Mouse (Mus musculus): ENCODE data around the gene Tmem119. TPM values are rescaled to one million over a fixed set of nuclear protein-coding genes. Genes with fewer than 3 reads are reported as not detected.

Gene Tmem119
- polyA plus RNA-seq, 1 experiment from 2014 or later = 7.2 TPM

Other genes starting within 250 kb of the Tmem119 start
- gene Cmklr1, start 150.1 kb downstream of the Tmem119 start, polyA plus RNA-seq (2016; fragmentation: Nextera tagmentation; extraction: Ambion mirVana) = 1.7 and 1.9 TPM in 2 replicates
- not detected in 2 replicates for gene 1700069L16Rik, start 75.7 kb downstream of the Tmem119 start, polyA plus RNA-seq (2016; fragmentation: Nextera tagmentation; extraction: Ambion mirVana)
- gene Ficd, start 64.7 kb downstream of the Tmem119 start, polyA plus RNA-seq (2016; fragmentation: Nextera tagmentation; extraction: Ambion mirVana) = 2.9 and 3.3 TPM in 2 replicates
- 39.9 and 40.4 TPM in 2 replicates for gene Sart3, start 28.0 kb downstream of the Tmem119 start, polyA plus RNA-seq (2016; fragmentation: Nextera tagmentation; extraction: Ambion mirVana)
- 109 and 112 TPM in 2 replicates for gene Iscu, start 27.8 kb downstream of the Tmem119 start, polyA plus RNA-seq (2016; fragmentation: Nextera tagmentation; extraction: Ambion mirVana)
- gene Selplg, start 32.1 kb upstream of the Tmem119 start, polyA plus RNA-seq (2016; fragmentation: Nextera tagmentation; extraction: Ambion mirVana) = 10.8 and 11.6 TPM in 2 replicates
- gene Coro1c, start 108.2 kb upstream of the Tmem119 start, polyA plus RNA-seq (2016; fragmentation: Nextera tagmentation; extraction: Ambion mirVana) = 78.7 and 78.8 TPM in 2 replicates
- 8.9 and 10.9 TPM in 2 replicates for gene Ssh1, start 193.4 kb upstream of the Tmem119 start, polyA plus RNA-seq (2016; fragmentation: Nextera tagmentation; extraction: Ambion mirVana)
- not detected in 2 replicates for gene Dao, start 203.2 kb upstream of the Tmem119 start, polyA plus RNA-seq (2016; fragmentation: Nextera tagmentation; extraction: Ambion mirVana)